Mouse (Mus musculus): ENCODE measurements around the gene Foxo3. TPM values are rescaled to one million over a fixed set of nuclear protein-coding genes. Genes with fewer than 3 reads are reported as not detected.

Gene Foxo3
- polyA plus RNA-seq (2015; fragmentation: Nextera tagmentation; extraction: Ambion mirVana), result 6.4 and 7.1 TPM in 2 replicates

DNA sequence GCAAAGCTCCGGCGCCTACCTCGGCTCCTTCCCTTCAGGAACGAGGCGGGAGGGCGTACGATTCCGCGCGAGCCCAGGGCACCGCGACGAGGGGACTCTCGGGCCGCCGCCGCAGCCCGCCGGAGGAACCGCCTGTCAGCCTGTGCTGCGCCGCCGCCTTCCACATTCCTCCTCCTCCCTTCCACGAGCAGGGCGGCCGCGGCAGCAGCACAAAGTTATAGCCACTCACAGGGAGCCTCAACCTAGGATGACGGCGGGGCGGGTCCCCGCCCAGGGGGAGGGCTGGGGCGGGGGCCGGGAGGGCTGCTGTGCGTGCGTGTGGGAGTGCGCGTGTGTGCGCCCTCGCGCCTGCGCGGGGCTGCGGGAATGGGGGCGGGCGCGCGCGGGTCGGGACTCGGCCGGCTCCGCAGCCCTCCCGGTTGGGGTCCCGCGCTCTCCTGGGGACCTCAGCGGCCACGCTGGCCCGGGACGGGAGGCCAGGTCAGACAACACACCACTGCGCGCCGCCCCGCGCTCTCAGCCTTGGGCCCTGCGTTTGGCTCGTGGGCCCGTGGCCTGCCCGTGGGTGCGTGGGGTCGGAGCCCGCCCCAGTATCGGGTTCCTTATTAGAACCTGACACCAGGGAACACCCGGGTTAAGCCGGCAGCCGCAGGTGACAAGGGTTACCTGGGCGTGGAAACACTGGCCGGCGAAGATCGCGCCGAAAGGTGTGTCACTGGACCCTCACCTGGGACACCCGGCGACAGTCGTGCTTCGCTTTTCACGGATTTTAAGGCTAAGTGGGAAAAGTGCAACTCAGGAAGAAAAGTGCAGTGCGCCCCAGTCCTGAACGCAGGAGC is at the start of gene Foxo3:
TSS of gene Foxo3 (minus strand) at position 249 of the 839 bp plus-strand sequence.

Other genes with a start within 250 kb of the Foxo3 start
- gene Afg1l, start 201.8 kb upstream of the Foxo3 start, polyA plus RNA-seq (2015; fragmentation: Nextera tagmentation; extraction: Ambion mirVana), result 8.3 and 8.9 TPM in 2 replicates
- gene Snx3, start 225.3 kb upstream of the Foxo3 start, polyA plus RNA-seq (2015; fragmentation: Nextera tagmentation; extraction: Ambion mirVana), result 391 and 403 TPM in 2 replicates

All from neural tube, postnatal 0 days (tissue).